Mouse (Mus musculus) liver (tissue): ENCODE data around the gene Defa37.
"Not testable (repeated sequence)": the region's sequence is repeated elsewhere in the genome, so short reads cannot be mapped to it uniquely, and the experiment has no call there.

Experiments
- DNase-seq: peaks from one replicate; pipeline ENCODE4 v3.0.0-alpha.2; 2020; ENCODE audit warnings: mixed read lengths

The Defa37 gene

GRCm38 (mm10) chr8:21565086-21565485, at the start of gene Defa37:
Gene Defa37 (plus strand): TSS chr8:21565386.
- not testable (repeated sequence) for DNase-seq

GRCm38 (mm10) chr8:21528732-21529131, 36.5 kb upstream of the Defa37 start, which contains the start of gene Defa32:
Gene Defa32 (plus strand): TSS chr8:21529032.
- not testable (repeated sequence) for DNase-seq

- not testable (repeated sequence) for DNase-seq
Measured at GRCm38 (mm10) chr8:21582706-21583105, 17.5 kb downstream of the Defa37 start, which contains the start of gene Defa28. Gene Defa28 (plus strand): TSS chr8:21583006.

- not testable (repeated sequence) for DNase-seq
Measured at GRCm38 (mm10) chr8:21594408-21594807, 29.2 kb downstream of the Defa37 start, which contains the start of gene Gm7861. Gene Gm7861 (minus strand): TSS chr8:21594508.
